Mouse (Mus musculus): ENCODE measurements around the gene Eif2b3.

The Eif2b3 gene

DNA sequence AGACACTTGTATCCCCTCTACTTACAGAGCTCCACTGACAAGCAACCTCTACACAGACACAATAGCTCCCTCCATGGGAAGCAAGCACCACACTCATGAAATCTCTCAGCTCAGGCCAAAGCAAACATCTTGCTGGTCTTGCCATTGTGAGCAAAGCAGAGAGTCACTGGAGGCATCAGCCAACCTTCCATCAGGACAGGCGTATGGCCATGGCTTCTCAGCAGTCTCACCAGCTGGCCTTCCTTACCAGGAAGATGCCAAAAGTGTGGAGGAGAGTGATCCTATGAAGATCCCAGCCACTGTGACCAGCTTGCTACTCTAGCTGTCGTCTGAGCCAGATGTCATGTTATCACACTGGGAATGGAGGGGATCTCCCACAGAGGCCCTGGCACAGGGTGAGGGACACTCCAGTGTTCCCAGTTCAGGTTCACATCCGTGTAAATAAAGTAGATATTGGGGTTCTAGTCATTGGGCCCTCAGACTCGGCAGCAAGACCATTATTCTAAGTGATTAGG is 4.2 kb upstream of the Eif2b3 start:
- no peak for DNase-seq (ENCODE audit: low spot score in 2 of 2)

DNA sequence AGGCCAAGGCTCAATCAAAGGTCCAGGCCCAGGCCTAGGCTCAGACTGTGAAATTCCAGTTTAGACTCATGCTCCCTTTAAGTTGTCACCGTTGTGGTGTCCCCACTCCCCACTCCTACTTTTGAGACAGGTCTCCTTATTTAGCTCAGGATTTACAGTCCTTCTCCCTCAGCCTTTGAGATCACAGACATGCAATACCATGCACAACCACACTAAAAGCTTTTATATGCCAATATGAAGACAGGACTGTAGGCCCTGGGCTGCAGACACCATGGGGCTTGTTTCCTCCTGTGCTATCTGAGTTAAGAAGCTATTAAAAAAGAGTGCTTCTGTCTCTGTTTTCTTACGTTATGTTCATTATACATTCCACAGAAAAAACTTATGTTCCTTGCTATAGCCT is 1.5 kb upstream of the Eif2b3 start:
- no peak for DNase-seq (ENCODE audit: low spot score in 2 of 2)

DNA sequence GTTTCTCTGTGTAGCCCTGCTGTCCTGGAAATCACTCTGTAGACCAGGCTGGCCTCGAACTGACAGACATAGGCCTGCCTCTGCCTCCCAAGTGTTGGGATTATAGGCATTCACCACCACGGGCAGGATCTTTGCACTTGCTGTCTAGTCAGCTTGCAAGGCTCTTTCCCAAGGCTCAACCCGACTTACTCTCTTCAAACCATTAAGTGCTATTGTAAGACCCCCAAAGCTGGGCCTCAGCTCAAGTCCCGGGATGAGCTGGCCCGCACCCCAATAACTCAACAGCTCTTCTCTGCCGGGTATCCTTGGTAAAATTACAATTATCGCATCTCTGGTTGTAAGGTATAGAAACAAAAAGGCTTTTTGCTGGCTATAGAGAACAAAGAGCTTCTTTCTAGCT is 875 bp upstream of the Eif2b3 start:
- DNase-seq (ENCODE audit: low spot score in 2 of 2): no peak

DNA sequence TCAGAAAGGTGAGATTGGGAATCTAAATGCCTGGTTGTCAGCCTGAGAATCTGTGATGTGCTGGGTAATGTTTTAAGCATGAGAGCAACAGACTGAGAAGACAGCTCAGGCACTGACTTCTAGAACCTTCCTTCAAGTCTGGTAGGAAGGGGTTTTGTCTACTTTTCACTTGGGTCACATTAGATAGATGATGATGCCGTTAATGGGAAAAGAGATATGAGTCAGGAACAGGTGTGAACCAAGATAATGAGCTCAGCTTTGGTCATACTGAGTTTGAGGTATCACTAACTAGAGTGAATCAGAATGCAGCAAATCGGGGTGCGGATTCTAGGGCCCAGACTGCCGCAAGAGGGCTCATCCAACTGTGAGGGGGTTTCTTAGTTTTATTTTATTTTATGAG is 4.3 kb downstream of the Eif2b3 start:
- no peak for DNase-seq (ENCODE audit: low spot score in 2 of 2)

DNA sequence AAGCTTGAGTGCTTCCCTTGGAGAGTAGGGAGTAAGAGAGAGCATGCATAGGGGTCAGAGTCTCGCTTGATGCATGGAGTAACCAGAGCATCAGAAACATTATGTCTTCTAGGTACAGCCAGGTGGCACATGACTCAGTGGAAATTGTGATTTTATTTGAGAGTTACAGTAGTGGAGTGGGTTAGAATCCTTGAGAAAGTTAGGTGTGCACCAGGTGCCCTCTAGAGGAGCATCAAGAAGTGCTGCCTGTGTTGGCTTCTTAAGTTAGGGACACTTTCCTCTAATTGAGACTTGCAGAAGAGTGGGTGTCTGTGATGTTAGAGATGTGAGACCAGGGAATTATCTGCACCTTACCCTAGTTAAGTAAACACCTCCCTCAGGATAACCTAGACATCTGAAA is 11.9 kb downstream of the Eif2b3 start:
- no peak for DNase-seq (ENCODE audit: low spot score in 2 of 2)

DNA sequence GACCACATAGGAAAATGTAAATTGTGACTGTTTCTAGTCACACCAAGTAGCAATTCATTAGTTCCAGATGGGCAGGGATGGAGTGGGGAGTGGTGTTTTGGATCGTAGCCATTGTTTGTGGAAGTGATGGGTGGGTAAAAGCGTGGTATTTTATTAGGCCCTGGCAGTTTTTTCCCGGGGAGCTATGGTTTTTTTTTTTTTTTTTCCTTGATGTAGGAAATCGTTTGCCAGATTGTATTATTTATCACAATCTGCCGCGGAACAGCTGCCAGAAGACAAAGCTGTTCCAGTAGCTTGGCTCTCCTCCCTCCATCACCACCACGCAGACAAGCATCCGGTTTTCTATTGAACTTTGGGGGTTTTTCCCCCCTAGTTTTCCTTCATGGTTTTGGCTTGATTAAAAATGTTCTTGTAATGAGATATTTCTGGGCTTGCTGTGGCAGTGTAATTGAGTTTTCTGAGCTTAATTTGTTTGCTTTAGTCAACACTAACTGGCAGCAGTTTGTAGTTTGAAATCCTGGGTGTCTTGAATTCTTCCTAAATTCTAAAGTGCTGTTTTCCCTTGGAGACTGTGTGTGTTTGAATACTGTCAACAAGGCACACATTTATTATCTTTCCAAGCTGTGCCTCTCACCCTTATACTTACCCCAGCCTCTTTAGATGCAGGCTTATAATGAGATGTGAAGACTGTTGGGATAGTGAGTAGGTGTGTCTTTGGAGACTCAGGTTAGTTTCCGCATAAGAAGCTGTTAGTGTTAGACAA is 20.9 kb downstream of the Eif2b3 start:
- DNase-seq (ENCODE audit: low spot score in 2 of 2): peak in 1 of 2 experiments; percentile 23

DNA sequence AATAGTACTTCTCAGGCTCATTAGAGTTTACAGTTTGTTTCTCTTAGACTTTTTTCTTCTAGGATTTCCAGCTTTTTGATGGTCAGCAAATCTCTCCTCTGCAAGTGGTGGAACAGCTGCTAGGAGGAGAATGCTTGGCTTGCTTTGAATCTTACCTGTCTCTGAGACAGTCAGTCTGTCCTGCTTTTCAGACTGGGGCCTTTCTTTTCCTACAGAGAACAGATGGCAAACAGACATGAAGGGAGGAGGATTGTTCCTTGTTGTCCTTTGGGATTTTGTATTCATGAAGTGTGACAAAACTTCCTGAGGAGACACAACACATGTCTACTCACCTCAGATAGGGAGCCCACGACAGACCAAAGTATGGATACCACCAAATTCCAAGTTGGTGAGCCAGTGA is 21.6 kb downstream of the Eif2b3 start:
- no peak for DNase-seq (ENCODE audit: low spot score in 2 of 2)

DNA sequence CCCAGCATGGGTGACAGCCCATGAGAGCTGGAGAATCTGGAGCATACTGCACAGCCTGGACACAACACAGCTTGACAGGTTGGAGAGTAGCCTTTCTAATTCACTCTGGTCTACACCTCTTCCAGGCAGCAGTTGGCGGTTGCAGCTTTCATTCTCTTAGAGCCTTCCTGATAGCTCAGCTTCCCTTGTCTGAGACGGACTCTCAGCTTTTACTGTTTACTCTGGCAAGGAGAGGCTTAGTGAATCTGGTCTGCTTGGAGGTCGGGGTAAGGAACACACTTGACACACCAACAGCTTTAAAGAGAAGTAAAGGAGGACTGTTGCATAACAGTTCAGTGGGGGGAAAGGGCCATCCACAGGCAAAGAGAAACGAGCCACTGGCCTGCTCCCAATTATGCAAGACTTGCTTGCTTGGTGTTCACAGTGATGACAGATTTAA is 22.1 kb downstream of the Eif2b3 start:
- no peak for DNase-seq (ENCODE audit: low spot score in 2 of 2)

DNA sequence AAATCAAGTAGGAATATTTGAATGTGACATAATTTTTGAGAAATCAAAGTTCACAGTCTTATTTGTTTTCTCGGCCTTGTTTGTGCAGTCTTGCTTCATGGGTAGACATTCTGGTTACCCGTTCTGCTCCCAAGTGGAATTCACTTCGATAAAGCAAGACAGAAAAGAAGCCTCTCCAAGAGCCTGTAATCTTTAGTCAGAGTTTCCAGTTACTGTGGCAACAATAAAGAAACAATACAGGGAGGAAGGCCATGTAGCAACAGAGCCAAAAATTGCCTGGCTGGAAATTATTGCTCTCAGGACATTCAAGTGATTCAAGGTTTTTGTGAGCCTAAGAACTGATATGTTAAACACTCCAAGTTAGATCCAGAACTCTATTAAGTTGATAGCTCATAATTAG is 29.6 kb downstream of the Eif2b3 start:
- DNase-seq (ENCODE audit: low spot score in 2 of 2): peak in 1 of 2 experiments; percentile 21

DNA sequence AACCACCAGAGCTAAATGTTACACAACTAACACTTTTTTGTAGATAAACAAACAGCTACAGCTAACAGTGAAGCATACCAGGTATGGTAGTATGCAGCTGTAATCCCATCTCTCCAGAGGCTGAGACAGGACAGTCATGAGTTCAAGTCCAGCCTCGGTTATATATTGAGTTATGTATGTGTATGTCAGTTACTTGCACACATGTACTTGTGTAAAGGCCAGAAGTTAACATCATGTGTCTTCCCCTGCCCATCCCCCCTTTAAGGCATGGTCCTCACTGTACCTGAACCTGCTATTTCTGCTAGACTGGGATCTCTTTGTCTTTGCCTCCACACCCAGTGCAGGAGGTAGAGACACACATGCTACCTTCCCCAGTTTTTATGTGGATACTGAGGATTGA is 30.3 kb downstream of the Eif2b3 start:
- no peak for DNase-seq (ENCODE audit: low spot score in 2 of 2)

DNA sequence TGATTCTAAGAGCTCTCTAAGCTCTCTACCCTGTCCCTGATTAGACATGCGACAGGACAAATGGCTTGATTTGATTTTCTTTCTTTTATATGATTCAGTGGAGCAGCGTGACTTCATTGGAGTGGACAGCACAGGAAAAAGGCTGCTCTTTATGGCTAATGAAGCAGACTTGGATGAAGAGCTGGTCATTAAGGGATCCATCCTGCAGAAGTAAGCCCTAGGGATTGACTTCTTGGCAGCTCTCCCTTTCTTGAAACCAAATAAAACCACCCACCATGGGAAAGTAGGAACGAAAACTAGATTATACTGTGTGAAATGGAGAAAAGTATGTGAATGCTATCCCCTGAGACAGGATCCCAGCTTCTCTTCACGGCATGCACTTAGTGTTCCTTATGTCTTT is 33.4 kb downstream of the Eif2b3 start:
- peak in 1 of 2 experiments; percentile 20 for DNase-seq (ENCODE audit: low spot score in 2 of 2)

DNA sequence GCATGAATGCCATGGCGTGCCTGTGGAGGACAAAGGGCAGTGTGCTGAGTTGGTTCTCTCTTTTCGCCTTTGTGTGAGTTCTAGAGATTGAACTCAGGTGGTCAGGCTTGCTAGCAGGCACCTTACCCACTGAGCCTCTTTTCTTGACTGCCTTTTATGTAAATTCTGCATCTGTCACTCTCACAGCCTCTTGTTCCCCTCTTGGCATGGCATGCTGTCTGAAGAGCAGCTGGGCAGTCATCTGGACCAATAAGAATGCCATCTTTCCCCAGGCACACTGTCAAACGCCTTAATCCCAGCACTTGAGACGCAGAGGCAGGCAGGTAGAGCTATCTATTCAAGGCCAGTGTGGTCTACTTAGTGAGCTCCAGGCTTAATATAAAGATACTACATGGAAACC is 34.8 kb downstream of the Eif2b3 start:
- no peak for DNase-seq (ENCODE audit: low spot score in 2 of 2)

DNA sequence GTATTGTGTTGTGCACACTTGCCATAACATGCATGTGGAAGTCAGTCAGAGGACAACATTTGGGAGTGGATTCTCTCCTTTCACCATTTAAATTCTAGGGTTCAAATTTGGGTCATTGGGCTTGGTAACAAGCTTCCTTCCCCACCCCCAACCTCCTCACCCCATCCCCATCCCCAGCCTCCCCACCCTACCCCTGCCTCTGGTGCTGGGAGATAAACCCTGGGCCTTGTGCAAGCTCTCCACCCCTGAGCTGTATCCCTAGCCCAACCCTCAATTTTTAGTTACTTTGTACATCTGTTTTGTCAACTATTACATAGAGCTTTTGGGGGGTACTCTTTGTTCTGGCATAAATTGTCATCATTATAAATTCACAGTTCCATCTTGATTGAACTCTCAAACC is 36.9 kb downstream of the Eif2b3 start:
- DNase-seq (ENCODE audit: low spot score in 2 of 2): no peak

DNA sequence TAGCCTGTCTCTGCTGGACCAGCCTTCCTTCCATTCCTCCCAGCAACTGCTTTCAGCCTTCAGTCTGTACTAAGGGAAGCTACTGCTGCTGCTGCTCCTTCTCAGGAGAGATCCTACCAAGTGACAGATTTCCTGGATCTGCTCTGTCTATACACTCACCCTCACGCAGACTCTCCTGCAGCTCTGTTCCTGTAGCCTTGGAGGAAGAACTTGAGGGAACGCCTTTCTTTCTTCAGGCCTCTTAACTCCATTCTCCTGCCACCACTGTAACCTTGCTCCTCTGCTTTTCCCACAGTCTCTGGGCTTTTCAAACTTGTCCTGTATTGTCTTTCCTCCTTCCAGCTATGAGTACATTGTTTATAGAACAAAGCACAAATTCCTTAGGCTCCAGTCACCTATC is 37.3 kb downstream of the Eif2b3 start:
- no peak for DNase-seq (ENCODE audit: low spot score in 2 of 2)

DNA sequence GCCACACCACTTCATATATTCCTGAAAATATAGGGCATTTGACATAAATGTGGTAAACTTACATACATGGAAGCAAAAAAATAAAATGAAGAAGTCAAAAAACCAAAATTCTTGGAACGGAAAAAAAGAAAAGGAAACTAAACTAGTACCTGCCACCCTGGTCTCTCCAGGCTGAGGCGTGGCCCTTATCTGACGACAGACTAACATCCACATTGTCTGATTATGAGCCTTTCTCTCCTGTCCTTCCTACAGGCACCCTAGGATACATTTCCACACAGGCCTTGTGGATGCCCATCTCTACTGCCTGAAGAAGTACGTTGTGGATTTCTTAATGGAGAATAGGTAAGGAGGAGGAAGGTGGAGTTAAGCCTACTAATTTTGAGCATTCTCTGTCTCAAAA is 39.3 kb downstream of the Eif2b3 start:
- DNase-seq (ENCODE audit: low spot score in 2 of 2): no peak

DNA sequence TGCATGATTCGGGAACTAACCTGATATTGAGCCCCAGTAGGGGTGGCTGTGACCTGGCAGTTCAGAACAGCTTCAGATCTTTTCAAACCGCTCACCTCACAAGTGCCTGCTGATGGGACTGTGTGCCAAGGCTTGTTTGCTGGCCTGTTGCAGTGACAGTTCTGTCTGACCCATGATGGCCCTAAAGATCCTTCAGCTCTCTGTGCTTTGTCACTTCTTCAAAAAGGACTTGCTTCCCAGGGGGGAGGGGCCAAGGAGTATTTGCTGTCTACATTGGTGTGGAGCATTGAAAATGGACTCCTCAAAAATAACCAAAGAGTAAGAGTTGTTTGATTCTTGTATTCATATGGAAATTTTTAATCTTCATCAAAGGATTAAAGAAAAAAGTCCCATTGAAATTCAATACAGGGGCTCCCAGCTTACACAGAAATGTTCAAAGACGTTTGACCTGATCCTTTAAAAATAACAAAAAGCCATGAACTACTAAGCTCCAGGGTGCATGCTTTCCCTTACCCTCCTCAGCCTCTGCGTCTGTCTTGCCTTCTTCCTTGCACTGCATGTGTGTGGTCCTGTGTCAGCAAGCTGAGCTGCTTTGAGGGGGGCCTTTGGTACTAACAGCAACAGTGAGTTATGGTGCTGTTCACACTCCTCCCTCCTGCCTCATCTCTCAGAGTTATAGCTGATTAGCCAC is 43.6 kb downstream of the Eif2b3 start:
- DNase-seq (ENCODE audit: low spot score in 2 of 2): no peak

DNA sequence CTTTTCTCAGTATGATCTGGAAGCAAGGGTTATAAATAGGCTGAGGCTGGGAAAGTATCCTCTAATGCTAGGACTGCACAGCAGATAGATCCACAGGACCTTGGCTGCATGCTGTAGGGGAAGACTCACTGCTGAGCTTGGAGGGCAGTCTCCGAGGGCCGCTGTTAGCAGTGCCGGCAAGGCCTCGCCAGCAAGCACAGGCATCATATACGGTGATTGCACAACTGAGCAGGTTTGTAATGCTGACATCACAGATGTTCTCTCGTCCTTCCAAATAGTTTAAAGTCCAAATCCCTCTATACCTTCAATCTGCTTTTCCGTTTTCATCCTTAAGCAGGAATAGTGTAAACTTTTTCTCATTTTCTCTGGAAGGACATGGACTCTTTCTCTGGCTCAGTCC is 48.8 kb downstream of the Eif2b3 start:
- no peak for DNase-seq (ENCODE audit: low spot score in 2 of 2)

DNA sequence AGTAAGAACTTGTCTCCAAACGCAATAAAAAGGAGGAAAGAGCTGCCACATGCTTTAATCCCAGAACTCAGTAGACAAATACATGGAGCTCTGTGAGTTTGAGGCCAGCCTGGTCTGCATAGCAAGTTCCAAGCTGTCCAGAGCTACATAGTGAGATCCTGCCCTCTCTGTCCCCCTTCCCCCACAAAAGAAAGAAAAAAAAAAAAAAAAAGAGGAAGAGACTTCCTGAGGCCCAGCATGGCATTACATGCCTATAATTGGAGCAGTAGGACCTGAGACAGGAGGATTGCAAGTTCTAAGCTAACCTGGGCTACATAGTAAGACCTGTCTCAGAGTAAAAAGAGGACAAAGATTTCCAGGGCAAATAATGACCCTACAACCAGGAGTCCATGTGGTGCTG is 50.4 kb downstream of the Eif2b3 start:
- no peak for DNase-seq (ENCODE audit: low spot score in 2 of 2)

DNA sequence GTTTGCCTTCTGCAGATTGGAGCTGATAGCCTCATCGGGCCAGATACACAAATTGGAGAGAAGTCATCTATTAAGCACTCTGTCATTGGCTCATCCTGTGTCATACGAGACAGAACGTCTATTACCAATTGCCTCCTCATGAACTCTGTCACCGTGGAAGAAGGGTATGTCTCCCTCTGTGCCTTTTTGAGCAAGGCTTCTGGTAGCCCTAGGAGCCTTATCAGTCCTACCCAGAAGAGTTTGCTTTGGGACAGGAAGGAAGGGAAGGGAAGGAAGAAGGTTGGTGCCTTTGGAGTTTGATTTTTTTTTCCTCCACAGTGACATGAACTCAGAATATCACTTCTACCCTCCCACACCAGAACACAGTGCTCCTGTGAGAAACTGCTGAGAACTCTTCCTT is 51.4 kb downstream of the Eif2b3 start:
- DNase-seq (ENCODE audit: low spot score in 2 of 2): no peak

DNA sequence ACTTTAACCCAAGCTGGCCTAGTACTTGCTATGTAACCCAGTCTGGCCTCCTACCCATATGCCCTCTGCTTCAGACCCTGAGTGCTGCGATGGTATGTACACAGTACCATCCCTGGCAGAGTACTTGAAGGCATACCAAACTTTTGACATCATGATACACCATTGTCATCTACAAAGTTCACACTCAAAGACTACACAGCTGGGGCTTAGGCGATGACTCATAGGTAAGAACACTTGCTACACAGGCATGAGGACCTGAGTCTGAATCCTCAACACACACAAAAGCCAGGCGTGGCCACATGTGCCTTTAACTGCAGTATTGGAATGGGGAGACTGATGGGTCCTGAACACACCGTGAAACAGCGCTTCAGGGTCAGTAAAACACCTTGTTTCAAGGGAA is 52.0 kb downstream of the Eif2b3 start:
- DNase-seq (ENCODE audit: low spot score in 2 of 2): no peak

DNA sequence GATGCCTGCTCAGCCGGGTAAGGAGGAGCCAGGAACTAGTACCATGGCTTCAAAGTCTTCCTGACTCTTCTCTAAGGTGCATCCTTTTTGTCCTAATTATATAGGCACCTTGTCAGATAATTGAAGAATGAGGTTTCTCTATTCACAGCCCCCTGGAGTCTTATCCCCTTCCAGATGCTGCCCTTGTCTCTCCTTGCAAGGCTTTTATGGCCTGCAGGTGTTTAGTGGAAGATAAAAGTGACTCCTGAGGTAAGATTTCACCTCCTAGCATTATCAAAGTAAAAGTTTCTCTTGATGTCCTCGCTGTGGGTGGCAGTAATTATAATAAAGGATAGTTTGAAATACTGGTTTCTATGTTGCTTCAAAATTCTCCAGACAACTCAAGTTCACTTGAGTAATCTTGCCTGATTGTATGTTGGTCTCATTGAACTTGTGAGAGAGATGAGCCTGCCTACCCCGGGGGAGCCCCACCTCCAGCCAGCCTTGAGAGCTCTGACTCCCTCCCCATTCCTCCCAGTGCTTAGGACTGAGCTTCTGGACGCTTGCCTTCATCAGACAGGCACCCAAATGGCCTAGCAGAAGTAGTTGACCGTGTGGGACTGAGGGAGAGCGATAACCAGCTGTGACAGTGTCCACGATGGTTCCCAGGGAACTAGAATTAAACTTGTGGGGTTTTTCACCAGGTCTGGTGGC is 68.9 kb downstream of the Eif2b3 start:
- DNase-seq (ENCODE audit: low spot score in 2 of 2): no peak

DNA sequence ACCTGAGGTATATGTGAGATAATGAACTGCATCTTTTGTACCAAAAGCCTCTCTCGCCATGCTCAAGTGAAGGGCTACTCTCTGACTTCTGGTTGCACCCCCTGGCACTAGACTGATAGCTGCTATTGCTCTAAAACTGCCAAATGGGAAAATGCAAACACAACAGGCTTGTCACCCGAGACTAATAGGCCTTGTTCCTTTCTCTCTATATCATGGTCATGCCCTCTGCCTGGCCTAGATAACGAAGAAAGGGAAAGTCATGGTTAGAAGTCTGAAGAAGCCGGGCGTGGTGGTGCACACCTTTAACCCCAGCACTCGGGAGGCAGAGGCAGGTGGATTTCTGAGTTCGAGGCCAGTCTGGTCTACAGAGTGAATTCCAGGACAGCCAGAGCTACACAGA is 71.4 kb downstream of the Eif2b3 start:
- no peak for DNase-seq (ENCODE audit: low spot score in 2 of 2)
